Mouse (Mus musculus) MEL (cell line): Measurements from ENCODE around the gene Tsnaxip1. TPM values are rescaled to one million over a fixed set of nuclear protein-coding genes. Genes with fewer than 3 reads are reported as not detected.

Experiments used
- DNase-seq: peaks from one replicate; pipeline ENCODE4 v3.0.0; 2011; ENCODE audit warnings: low read depth, low spot score
- H3K27ac ChIP-seq: 2 replicates; pipeline ENCODE4 v1.5.1; 2012; ENCODE audit warnings: low read depth, mild to moderate bottlenecking, control low read depth, low read length, moderate library complexity; ENCODE audit not compliant: control insufficient read depth
- H3K27me3 ChIP-seq, 2 experiments: fragments of 150-350 bp in 1 of 2; sonication (generic) in 1 of 2; 2 replicates each; pipeline ENCODE4 v1.6.1; 2012; ENCODE audit warnings: low read length in 2 of 2, mild to moderate bottlenecking in 2 of 2, improper control_type of control experiment in 1 of 2, moderate library complexity in 1 of 2; ENCODE audit not compliant: insufficient read depth in 2 of 2, control insufficient read depth in 1 of 2
- H3K36me3 ChIP-seq, 2 experiments: 2 replicates each; pipeline ENCODE4 v1.6.1; 2012 to 2014; ENCODE audit warnings: low read length in 2 of 2, improper control_type of control experiment in 1 of 2, inconsistent platforms in 1 of 2, mild to moderate bottlenecking in 1 of 2; ENCODE audit not compliant: insufficient read depth in 2 of 2, control insufficient read depth in 1 of 2
- H3K4me1 ChIP-seq, 2 experiments: fragments of 150-350 bp in 1 of 2; sonication (generic) in 1 of 2; 2 replicates each; pipeline ENCODE4 v1.6.1; 2012; ENCODE audit warnings: low read length in 2 of 2, improper control_type of control experiment in 1 of 2, mild to moderate bottlenecking in 1 of 2; ENCODE audit not compliant: insufficient read depth in 2 of 2, control insufficient read depth in 1 of 2
- H3K4me3 ChIP-seq, 2 experiments: fragments of 150-350 bp in 1 of 2; sonication (generic) in 1 of 2; 2 replicates each; pipeline ENCODE4 v1.5.1; 2012; ENCODE audit warnings: low read depth in 2 of 2, low read length in 2 of 2, mild to moderate bottlenecking in 2 of 2, moderate library complexity in 2 of 2, control low read depth in 1 of 2, improper control_type of control experiment in 1 of 2; ENCODE audit not compliant: control insufficient read depth in 1 of 2, insufficient read depth in 1 of 2
- H3K79me2 ChIP-seq: 2 replicates; pipeline ENCODE4 v1.6.1; 2012; ENCODE audit warnings: mild to moderate bottlenecking, low read length, moderate library complexity; ENCODE audit not compliant: control insufficient read depth, poor library complexity, insufficient read depth
- H3K9ac ChIP-seq: 2 replicates; pipeline ENCODE4 v1.6.1; 2012; ENCODE audit warnings: low read depth, mild to moderate bottlenecking, control low read depth, low read length, moderate library complexity; ENCODE audit not compliant: control insufficient read depth, poor library complexity, severe bottlenecking
- H3K9me3 ChIP-seq: fragments of 150-350 bp; sonication (generic); replicated peaks from 2 replicates; pipeline ENCODE4 v1.6.1; 2012; ENCODE audit warnings: mild to moderate bottlenecking, low read length, improper control_type of control experiment, moderate library complexity; ENCODE audit not compliant: insufficient read depth
- BHLHE40 ChIP-seq: IDR thresholded peaks from 2 replicates; pipeline ENCODE4 v1.6.1; 2012; ENCODE audit warnings: low read depth, mild to moderate bottlenecking, inconsistent platforms, low read length, improper control_type of control experiment, borderline replicate concordance
- CHD2 ChIP-seq: IDR thresholded peaks from 2 replicates; pipeline ENCODE4 v1.6.1; 2011; ENCODE audit warnings: low read length, improper control_type of control experiment
- CTCF ChIP-seq, 3 experiments: IDR thresholded peaks in 2 of 3; conservative IDR thresholded peaks in 1 of 3; 2 replicates each; pipeline ENCODE4 v1.5.1; 2011 to 2012; ENCODE audit warnings: low read length in 3 of 3, low read depth in 2 of 3, mild to moderate bottlenecking in 2 of 3, improper control_type of control experiment in 1 of 3, inconsistent platforms in 1 of 3, mixed read lengths in 1 of 3, moderate library complexity in 1 of 3; ENCODE audit not compliant: control insufficient read depth in 1 of 3, insufficient read depth in 1 of 3, poor library complexity in 1 of 3, severe bottlenecking in 1 of 3
- E2F4 ChIP-seq: IDR thresholded peaks from 2 replicates; pipeline ENCODE4 v1.6.1; 2011; ENCODE audit warnings: low read depth, low read length, improper control_type of control experiment, borderline replicate concordance
- EP300 ChIP-seq, 2 experiments: IDR thresholded peaks; 2 replicates each; pipeline ENCODE4 v1.6.1; 2011; ENCODE audit warnings: improper control_type of control experiment in 2 of 2, low read length in 2 of 2, low read depth in 1 of 2, mild to moderate bottlenecking in 1 of 2
- ETS1 ChIP-seq: IDR thresholded peaks from 2 replicates; pipeline ENCODE4 v1.6.1; 2012; ENCODE audit warnings: low read depth, mild to moderate bottlenecking, inconsistent platforms, low read length, improper control_type of control experiment, moderate library complexity
- GATA1 ChIP-seq: IDR thresholded peaks from 2 replicates; pipeline ENCODE4 v1.6.1; 2011; ENCODE audit warnings: low read depth, low read length, improper control_type of control experiment
- HCFC1 ChIP-seq: IDR thresholded peaks from 2 replicates; pipeline ENCODE4 v1.6.1; 2012; ENCODE audit warnings: low read depth, mild to moderate bottlenecking, inconsistent platforms, low read length, improper control_type of control experiment, moderate library complexity
- JUND ChIP-seq: IDR thresholded peaks from 2 replicates; pipeline ENCODE4 v1.6.1; 2011; ENCODE audit warnings: low read depth, mild to moderate bottlenecking, improper control_type of control experiment, low read length
- KAT2A ChIP-seq: conservative IDR thresholded peaks from 2 replicates; pipeline ENCODE4 v1.6.1; 2012; ENCODE audit warnings: low read depth, low read length, improper control_type of control experiment, inconsistent platforms
- MAFK ChIP-seq: IDR thresholded peaks from 2 replicates; pipeline ENCODE4 v1.6.1; 2011; ENCODE audit warnings: low read depth, mild to moderate bottlenecking, low read length, improper control_type of control experiment, borderline replicate concordance
- MAX ChIP-seq: IDR thresholded peaks from 2 replicates; pipeline ENCODE4 v1.6.1; 2011; ENCODE audit warnings: low read length, improper control_type of control experiment
- MAZ ChIP-seq: IDR thresholded peaks from 2 replicates; pipeline ENCODE4 v1.6.1; 2012; ENCODE audit warnings: low read depth, mild to moderate bottlenecking, inconsistent platforms, low read length, improper control_type of control experiment
- MXI1 ChIP-seq: IDR thresholded peaks from 2 replicates; pipeline ENCODE4 v1.6.1; 2011; ENCODE audit warnings: mild to moderate bottlenecking, low read depth, low read length, improper control_type of control experiment
- MYB ChIP-seq: IDR thresholded peaks from 2 replicates; pipeline ENCODE4 v1.6.1; 2011; ENCODE audit warnings: mild to moderate bottlenecking, low read depth, low read length, improper control_type of control experiment
- MYC ChIP-seq: IDR thresholded peaks from 2 replicates; pipeline ENCODE4 v1.6.1; 2011; ENCODE audit warnings: low read depth, mild to moderate bottlenecking, low read length, improper control_type of control experiment, moderate library complexity
- NELFE ChIP-seq: IDR thresholded peaks from 2 replicates; pipeline ENCODE4 v1.6.1; 2011; ENCODE audit warnings: low read depth, low read length, improper control_type of control experiment
- POLR2AphosphoS2 ChIP-seq: IDR thresholded peaks from 2 replicates; pipeline ENCODE4 v1.6.1; 2011; ENCODE audit warnings: low read length, improper control_type of control experiment
- POLR2AphosphoS5 ChIP-seq: IDR thresholded peaks from 2 replicates; pipeline ENCODE4 v1.6.1; 2012; ENCODE audit warnings: low read depth, borderline replicate concordance, mild to moderate bottlenecking, inconsistent platforms, low read length, moderate library complexity, mixed read lengths
- RAD21 ChIP-seq: IDR thresholded peaks from 2 replicates; pipeline ENCODE4 v1.6.1; 2011; ENCODE audit warnings: mild to moderate bottlenecking, low read depth, low read length, improper control_type of control experiment
- RCOR1 ChIP-seq: IDR thresholded peaks from 2 replicates; pipeline ENCODE4 v1.6.1; 2012; ENCODE audit warnings: low read depth, mild to moderate bottlenecking, inconsistent platforms, low read length, improper control_type of control experiment
- SIN3A ChIP-seq: IDR thresholded peaks from 2 replicates; pipeline ENCODE4 v1.6.1; 2012; ENCODE audit warnings: low read length, improper control_type of control experiment, inconsistent platforms
- TAL1 ChIP-seq: IDR thresholded peaks from 2 replicates; pipeline ENCODE4 v1.6.1; 2012; ENCODE audit warnings: mild to moderate bottlenecking, inconsistent platforms, low read length, moderate library complexity, mixed read lengths
- TCF12 ChIP-seq: IDR thresholded peaks from 2 replicates; pipeline ENCODE4 v1.6.1; 2014; ENCODE audit warnings: low read depth, mild to moderate bottlenecking, inconsistent platforms, low read length, improper control_type of control experiment, moderate library complexity
- USF1 ChIP-seq: IDR thresholded peaks from 2 replicates; pipeline ENCODE4 v1.6.1; 2014; ENCODE audit warnings: low read depth, mild to moderate bottlenecking, inconsistent platforms, low read length, improper control_type of control experiment, moderate library complexity
- ZKSCAN1 ChIP-seq: IDR thresholded peaks from 2 replicates; pipeline ENCODE4 v1.6.1; 2012; ENCODE audit warnings: low read depth, mild to moderate bottlenecking, inconsistent platforms, low read length, improper control_type of control experiment, moderate library complexity
- ZMIZ1 ChIP-seq: IDR thresholded peaks from 2 replicates; pipeline ENCODE4 v1.6.1; 2012; ENCODE audit warnings: low read depth, mild to moderate bottlenecking, inconsistent platforms, low read length, improper control_type of control experiment, moderate library complexity
- polyA plus RNA-seq, 2 experiments: library from polyadenylated mRNA; stranded (reverse) in 1 of 2; unstranded in 1 of 2; fragments of >175 nt in 1 of 2; fragments of >200 nt in 1 of 2; gene quantifications; 2 replicates each; pipeline versions ENCODE4 v1.2.1 to v1.2.4; 2012; ENCODE audit warnings: low replicate concordance in 2 of 2, low read depth in 1 of 2; ENCODE audit not compliant: insufficient read length in 2 of 2, insufficient read depth in 1 of 2, missing spikeins in 1 of 2
- total RNA-seq: library from RNA; depleted of rRNA; stranded (reverse); fragments of 300-350 nt; gene quantifications from 2 replicates; pipeline ENCODE4 v1.2.3, GENCODE M21; 2012

The Tsnaxip1 gene
- total and polyA plus RNA-seq, 3 experiments: 0.10 TPM; not detected in 2

GRCm38 (mm10) chr8:105856168-105856835 lies 28.8 kb downstream of the Tsnaxip1 start (continued):
- no peak for TF ChIP-seq RAD21
- no peak for TF ChIP-seq NELFE
- no peak for TF ChIP-seq MAX

DNA sequence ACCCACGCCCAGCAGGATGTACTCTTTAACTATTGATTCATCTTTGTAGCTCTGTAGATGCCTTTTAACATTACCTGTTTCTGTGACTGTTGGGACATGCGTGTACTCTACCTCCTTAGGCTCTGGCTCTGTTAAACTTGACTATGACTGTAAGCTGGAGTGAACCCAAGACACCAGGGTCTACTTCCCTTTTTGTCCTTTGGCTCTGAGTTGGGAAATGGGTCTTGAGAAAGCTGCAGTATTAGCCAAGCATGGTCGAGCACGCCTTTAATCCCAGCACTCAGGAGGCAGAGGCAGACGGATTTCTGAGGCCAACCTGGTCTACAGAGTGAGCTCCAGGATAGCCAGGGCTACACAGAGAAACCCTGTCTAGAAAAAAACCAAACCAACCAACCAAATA lies 31.0 kb downstream of the Tsnaxip1 start:
- H3K9ac ChIP-seq: no peak overlapping the region
- peaks cover 6 to 33% of the 10 kb centered on the region in 2 experiments for H3K4me1 ChIP-seq
- peak; percentile 91 for DNase-seq
- peak; percentile 67; the same call in 1 of the 2 replicates for TF ChIP-seq MYC
- 0 out of 2 replicates have a peak, but pooled peaks have one; percentile 10 for TF ChIP-seq ETS1
- peak; percentile 65; the same call in 1 of the 2 replicates for TF ChIP-seq MAX
- no peak for TF ChIP-seq CHD2
- peak; percentile 29; the same call in 1 of the 2 replicates for TF ChIP-seq SIN3A
- 0 out of 2 replicates have a peak, but pooled peaks have one; percentile 14 for TF ChIP-seq TCF12
- TF ChIP-seq BHLHE40: 0 out of 2 replicates have a peak, but pooled peaks have one; percentile 26
- 0 out of 4 replicates have a peak, but pooled peaks of 1 of the 2 experiments have one; percentile 14 for TF ChIP-seq EP300 (IDR thresholded peaks at IDR 0.05; ENCODE audit: low read depth in 1 of 2, low read length in 2 of 2)
- TF ChIP-seq MYB: no peak
- 0 out of 2 replicates have a peak, but pooled peaks have one; percentile 27 for TF ChIP-seq HCFC1
- TF ChIP-seq RCOR1: no peak
- no peaks in the 10 kb centered on the region for H3K9me3 ChIP-seq
- H3K27ac ChIP-seq: peak overlapping the region; percentile 91
- H3K36me3 ChIP-seq: peaks cover 0 to 31% of the 10 kb centered on the region in 2 experiments; a peak in 2 of 4 replicates
- H3K27me3 ChIP-seq: no peaks in the 10 kb centered on the region
- H3K79me2 ChIP-seq: peaks cover 45% of the 10 kb centered on the region
- H3K4me3 ChIP-seq: no peak overlapping the region

DNA sequence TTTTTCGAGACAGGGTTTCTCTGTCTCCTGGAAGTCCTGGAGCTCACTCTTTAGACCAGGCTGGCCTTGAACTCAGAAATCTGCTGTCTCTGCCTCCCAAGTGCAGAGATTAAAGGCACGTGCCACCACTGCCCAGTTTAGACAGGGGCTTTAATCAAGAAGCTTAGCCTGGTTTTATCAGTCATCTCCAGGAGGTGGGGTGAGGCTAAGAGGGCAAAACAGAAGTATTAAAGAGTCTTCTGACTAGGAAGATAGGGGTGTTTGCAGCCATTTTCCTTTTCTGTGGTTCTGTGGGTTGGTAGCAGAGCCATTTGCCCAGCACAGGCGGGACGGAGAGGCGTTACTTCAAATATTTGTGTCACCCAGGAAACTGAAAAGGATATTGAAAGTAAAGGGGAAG lies 31.8 kb downstream of the Tsnaxip1 start:
- peak overlapping the region; percentile 37 to 56 for H3K4me3 ChIP-seq
- peak overlapping the region; percentile 91 for H3K27ac ChIP-seq
- H3K79me2 ChIP-seq: peaks cover 51% of the 10 kb centered on the region
- peak; percentile 82 for DNase-seq
- H3K9me3 ChIP-seq: no peaks in the 10 kb centered on the region
- H3K4me1 ChIP-seq: peaks cover 6 to 36% of the 10 kb centered on the region in 2 experiments
- H3K9ac ChIP-seq: peak overlapping the region; percentile 74
- H3K36me3 ChIP-seq: peaks cover 0 to 32% of the 10 kb centered on the region in 2 experiments; a peak in 2 of 4 replicates
- H3K27me3 ChIP-seq: no peaks in the 10 kb centered on the region
- TF ChIP-seq CHD2 (no peak), JUND (no peak), USF1 (peak; percentile 77), POLR2AphosphoS5 (no peak), EP300 (IDR thresholded peaks at IDR 0.05; ENCODE audit: low read depth in 1 of 2, low read length in 2 of 2) (peak; percentile 61 to 86; a peak in 3 of 4 replicates), TAL1 (peak; percentile 90), POLR2AphosphoS2 (no peak), ETS1 (peak; percentile 81), ZMIZ1 (0 out of 2 replicates have a peak, but pooled peaks have one; percentile 36), MAZ (0 out of 2 replicates have a peak, but pooled peaks have one; percentile 62), TCF12 (peak; percentile 92), KAT2A (no peak; the same call in 1 of the 2 replicates), E2F4 (no peak), MAX (peak; percentile 80; the same call in 1 of the 2 replicates), GATA1 (peak; percentile 87), CTCF (IDR thresholded peaks at IDR 0.05 in 2 of 3, conservative IDR thresholded peaks at IDR 0.05 in 1 of 3; ENCODE audit: control insufficient read depth in 1 of 3, insufficient read depth in 1 of 3, low read depth in 2 of 3, low read length in 3 of 3, poor library complexity in 1 of 3, severe bottlenecking in 1 of 3) (no peak), MAFK (no peak), NELFE (no peak), MYC (peak; percentile 91), MXI1 (peak; percentile 86), ZKSCAN1 (no peak), RCOR1 (peak; percentile 93), HCFC1 (0 out of 2 replicates have a peak, but pooled peaks have one; percentile 50)
